Mouse (Mus musculus) liver, postnatal 0 days (tissue): ENCODE results near the gene Ddx55.

Experiments
- CTCF ChIP-seq: sonication (generic); IDR thresholded peaks from 2 replicates; pipeline ENCODE4 v1.5.1; 2016; ENCODE audit warnings: antibody characterized with exemption, low read depth
- EP300 ChIP-seq: IDR thresholded peaks from 2 replicates; pipeline ENCODE4 v1.6.1; 2016; ENCODE audit warnings: antibody characterized with exemption, low read depth, mild to moderate bottlenecking

- no peak for TF ChIP-seq CTCF
- no peak for TF ChIP-seq EP300
Measured at GRCm38 (mm10) chr5:124539905-124540304, 12.8 kb upstream of the Ddx55 start.
